Mouse (Mus musculus): ENCODE measurements at regions not wholly inside any gene's neighbourhood (a gene's known extent, or its start where the extent isn't known, plus 50 kb on each side); places are given as distances from the start of the nearest gene placed in this dataset.

- no peak for ATAC-seq (ENCODE audit: insufficient number of reproducible peaks, low FRiP score)
- H3K9me3 ChIP-seq (replicated peaks), result no peaks in the 10 kb centered on the region
- WGBS, result 61% methylated on average over 10 of the region's 11 CpGs
- H3K4me3 ChIP-seq, result no peak overlapping the region
- H3K4me2 ChIP-seq, result no peak overlapping the region
- no peak overlapping the region for H3K27ac ChIP-seq (ENCODE audit: poor library complexity, severe bottlenecking)
- H3K36me3 ChIP-seq, result no peaks in the 10 kb centered on the region
- peaks cover 5% of the 10 kb centered on the region; the same call in 1 of the 2 replicates for H3K27me3 ChIP-seq (replicated peaks)
- H3K4me1 ChIP-seq (replicated peaks), result peaks cover 35% of the 10 kb centered on the region
- H3K9ac ChIP-seq, result no peak overlapping the region
Measured at GRCm38 (mm10) chr9:43947490-43948150, 95.6 kb upstream of the Thy1 start.

DNA sequence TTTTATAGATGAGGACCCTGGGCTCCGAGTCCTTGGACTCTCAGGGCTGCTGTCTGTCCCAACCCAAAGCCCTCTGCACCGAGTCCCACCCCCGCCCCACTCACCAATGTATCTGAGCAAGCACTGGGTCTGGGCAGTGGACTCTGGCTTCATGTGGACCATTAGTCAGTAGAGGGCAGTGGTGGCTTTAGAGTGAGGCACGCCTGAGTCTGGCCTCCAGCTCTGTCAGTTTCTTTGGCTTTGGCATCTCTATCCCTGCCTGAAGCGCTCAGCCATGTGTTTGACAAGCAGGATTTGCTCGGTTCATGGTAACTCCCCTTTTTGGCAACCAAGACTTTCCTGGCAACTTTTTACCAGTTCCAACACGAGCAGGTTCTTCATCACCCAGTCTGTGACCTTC, 90.1 kb upstream of the Thy1 start:
- no peak for ATAC-seq (ENCODE audit: insufficient number of reproducible peaks, low FRiP score)
- 30% methylated on average over 7 of the region's 7 CpGs for WGBS
- Histone ChIP-seq H3K27me3 (replicated peaks) (peaks cover 11% of the 10 kb centered on the region), H3K9me3 (replicated peaks) (no peaks in the 10 kb centered on the region), H3K4me3 (no peak overlapping the region), H3K4me1 (replicated peaks) (no peaks in the 10 kb centered on the region), H3K4me2 (no peak overlapping the region), H3K36me3 (no peaks in the 10 kb centered on the region), H3K9ac (no peak overlapping the region), H3K27ac (ENCODE audit: poor library complexity, severe bottlenecking) (no peak overlapping the region)

- H3K4me3 ChIP-seq, result no peak overlapping the region
- no peak overlapping the region for H3K4me2 ChIP-seq
- WGBS, result 22% methylated on average over 9 of the region's 9 CpGs
- H3K9ac ChIP-seq, result no peak overlapping the region
- H3K4me1 ChIP-seq (replicated peaks), result no peaks in the 10 kb centered on the region
- H3K36me3 ChIP-seq, result no peaks in the 10 kb centered on the region
- no peaks in the 10 kb centered on the region for H3K9me3 ChIP-seq (replicated peaks)
- H3K27ac ChIP-seq (ENCODE audit: poor library complexity, severe bottlenecking), result no peak overlapping the region
- no peak for ATAC-seq (ENCODE audit: insufficient number of reproducible peaks, low FRiP score)
- H3K27me3 ChIP-seq (replicated peaks), result peaks cover 24% of the 10 kb centered on the region
Measured at GRCm38 (mm10) chr9:43959541-43959940, 83.6 kb upstream of the Thy1 start.

DNA sequence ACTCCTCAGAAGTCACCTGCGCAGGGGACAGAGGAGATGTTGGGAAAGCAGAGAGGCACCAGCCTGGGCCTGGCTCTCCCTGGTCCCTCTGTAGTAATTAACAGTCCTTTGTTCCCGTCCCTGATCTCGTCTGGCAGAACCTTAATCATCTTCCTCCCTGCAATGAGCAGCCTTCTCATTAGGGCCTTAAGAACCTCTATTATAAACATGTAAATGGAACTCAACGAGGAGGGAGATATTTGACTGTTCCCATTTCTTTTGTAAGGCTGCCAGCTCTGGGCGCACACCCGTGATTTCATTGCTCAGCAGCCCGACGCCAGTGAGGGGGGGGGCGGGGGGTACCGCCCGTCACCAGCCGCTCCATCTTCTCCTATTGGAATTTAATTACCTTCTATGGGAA, 81.8 kb upstream of the Thy1 start:
- no peak overlapping the region for H3K4me3 ChIP-seq
- no peaks in the 10 kb centered on the region for H3K9me3 ChIP-seq (replicated peaks)
- H3K36me3 ChIP-seq, result no peaks in the 10 kb centered on the region
- no peak for ATAC-seq (ENCODE audit: insufficient number of reproducible peaks, low FRiP score)
- H3K4me1 ChIP-seq (replicated peaks), result no peaks in the 10 kb centered on the region
- 67% methylated on average over 12 of the region's 12 CpGs for WGBS
- no peak overlapping the region for H3K9ac ChIP-seq
- H3K4me2 ChIP-seq, result no peak overlapping the region
- H3K27me3 ChIP-seq (replicated peaks), result peaks cover 24% of the 10 kb centered on the region
- H3K27ac ChIP-seq (ENCODE audit: poor library complexity, severe bottlenecking), result no peak overlapping the region

DNA sequence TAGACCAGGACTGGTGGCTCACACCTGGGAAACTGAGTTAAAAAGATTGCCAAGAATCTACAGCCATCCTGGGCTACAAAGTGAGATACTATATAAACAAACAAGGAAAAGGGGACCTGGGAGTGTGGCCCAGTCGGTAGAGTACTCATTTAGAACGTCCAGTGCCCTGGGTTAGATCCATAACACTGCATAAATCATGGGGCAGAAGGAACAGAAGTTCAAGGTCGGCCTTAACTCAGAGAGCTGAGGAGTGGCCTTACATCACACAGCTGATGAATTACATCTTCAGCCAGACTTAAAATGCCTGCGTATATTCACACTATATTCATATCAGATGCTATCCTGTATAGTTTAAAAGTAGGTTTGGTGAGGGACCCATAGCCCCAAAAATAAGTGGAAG, 78.0 kb upstream of the Thy1 start:
- H3K9me3 ChIP-seq (replicated peaks), result no peaks in the 10 kb centered on the region
- 67% methylated on average over 4 of the region's 4 CpGs for WGBS
- H3K9ac ChIP-seq, result no peak overlapping the region
- H3K27ac ChIP-seq (ENCODE audit: poor library complexity, severe bottlenecking), result no peak overlapping the region
- H3K4me3 ChIP-seq, result no peak overlapping the region
- H3K36me3 ChIP-seq, result no peaks in the 10 kb centered on the region
- no peak overlapping the region for H3K4me2 ChIP-seq
- peaks cover 20% of the 10 kb centered on the region for H3K27me3 ChIP-seq (replicated peaks)
- no peak for ATAC-seq (ENCODE audit: insufficient number of reproducible peaks, low FRiP score)
- no peaks in the 10 kb centered on the region for H3K4me1 ChIP-seq (replicated peaks)

DNA sequence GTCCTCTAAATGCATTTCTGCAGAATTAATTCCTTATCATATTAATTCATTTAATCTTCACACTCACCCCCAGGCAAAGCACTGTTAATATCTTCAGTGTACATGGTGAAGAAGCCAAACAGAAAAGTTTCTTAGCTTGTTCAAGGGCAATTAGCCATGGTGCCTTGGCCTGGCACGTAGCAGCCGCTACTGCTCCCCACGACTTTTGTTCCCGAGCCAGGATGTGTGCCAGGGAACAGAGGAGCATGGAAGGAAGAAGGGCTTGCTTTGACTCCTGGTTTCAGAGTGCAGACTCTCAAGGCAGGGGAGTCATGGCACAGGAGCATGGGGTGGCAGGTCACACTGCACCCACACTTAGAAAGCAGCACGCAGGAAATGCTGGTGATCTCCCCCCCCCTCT, 77.4 kb upstream of the Thy1 start:
- no peak overlapping the region for H3K4me3 ChIP-seq
- H3K27ac ChIP-seq (ENCODE audit: poor library complexity, severe bottlenecking), result no peak overlapping the region
- 86% methylated on average over 5 of the region's 5 CpGs for WGBS
- H3K4me1 ChIP-seq (replicated peaks), result no peaks in the 10 kb centered on the region
- H3K27me3 ChIP-seq (replicated peaks), result peaks cover 21% of the 10 kb centered on the region
- no peaks in the 10 kb centered on the region for H3K9me3 ChIP-seq (replicated peaks)
- H3K4me2 ChIP-seq, result no peak overlapping the region
- H3K9ac ChIP-seq, result no peak overlapping the region
- H3K36me3 ChIP-seq, result no peaks in the 10 kb centered on the region
- ATAC-seq (ENCODE audit: insufficient number of reproducible peaks, low FRiP score), result no peak

DNA sequence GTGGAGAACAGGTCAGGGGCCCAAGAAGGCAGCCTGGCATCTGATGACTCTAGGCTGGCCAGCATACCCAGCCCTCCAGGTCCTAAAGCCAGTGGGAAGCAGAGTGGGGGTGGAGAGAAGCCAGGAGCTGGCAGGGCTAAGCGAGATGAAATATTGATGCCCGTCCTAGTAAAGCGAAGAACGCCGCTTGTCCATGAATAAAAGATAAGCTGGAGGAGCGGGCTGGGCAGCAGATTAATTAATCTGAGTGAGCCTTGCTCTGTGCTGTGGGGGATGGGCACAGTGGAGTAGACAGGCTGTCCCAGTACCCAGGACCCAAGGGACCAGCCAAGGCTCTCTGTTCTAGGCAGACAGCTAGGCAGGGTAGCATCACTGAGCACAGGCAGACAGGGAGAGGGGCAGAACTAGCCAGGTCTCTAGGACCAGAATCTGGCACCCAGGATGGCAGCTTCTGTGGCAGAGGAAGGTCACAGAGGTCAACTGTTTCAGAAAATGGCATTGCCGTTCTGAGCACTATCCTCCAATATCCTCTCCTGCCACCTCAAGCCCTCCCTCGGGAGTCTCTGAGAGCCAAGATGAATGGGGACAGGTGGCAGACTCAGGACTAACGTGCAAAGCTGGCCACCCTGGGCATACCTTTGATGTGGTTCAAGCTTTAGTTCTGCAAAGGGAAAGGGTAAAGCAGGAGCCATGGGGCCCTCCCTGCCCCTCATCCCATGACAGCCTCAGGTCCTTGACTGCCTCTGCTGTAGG, 73.0 kb upstream of the Thy1 start:
- no peak overlapping the region for H3K4me3 ChIP-seq
- 69% methylated on average over 9 of the region's 9 CpGs for WGBS
- H3K4me1 ChIP-seq (replicated peaks), result no peaks in the 10 kb centered on the region
- H3K4me2 ChIP-seq, result no peak overlapping the region
- 0 out of 2 replicates have a peak, but pooled peaks cover 4% of the 10 kb centered on the region for H3K9me3 ChIP-seq (replicated peaks)
- no peaks in the 10 kb centered on the region for H3K36me3 ChIP-seq
- ATAC-seq (ENCODE audit: insufficient number of reproducible peaks, low FRiP score), result no peak
- H3K27ac ChIP-seq (ENCODE audit: poor library complexity, severe bottlenecking), result no peak overlapping the region
- H3K27me3 ChIP-seq (replicated peaks), result peaks cover 17% of the 10 kb centered on the region; the same call in 1 of the 2 replicates
- H3K9ac ChIP-seq, result no peak overlapping the region

DNA sequence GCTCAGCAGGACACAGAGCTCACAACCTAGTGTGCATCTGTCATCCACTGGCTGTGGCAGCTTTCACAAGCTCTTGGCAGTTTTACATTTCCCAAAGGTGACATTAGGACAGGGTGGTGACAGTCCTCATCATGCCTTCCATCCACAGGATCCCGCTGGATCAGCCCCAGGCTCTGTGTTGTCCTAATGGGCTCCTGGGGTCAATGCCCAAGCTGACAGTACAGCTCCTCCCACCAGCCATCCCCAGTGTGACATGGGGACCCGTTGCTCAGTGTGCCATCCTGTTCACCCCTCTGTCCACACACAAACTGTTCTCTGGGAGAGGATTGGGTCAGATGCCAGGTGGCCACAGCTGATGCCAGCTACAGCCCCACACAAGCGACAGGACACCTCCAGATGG, 72.3 kb upstream of the Thy1 start:
- Histone ChIP-seq H3K9me3 (replicated peaks) (0 out of 2 replicates have a peak, but pooled peaks cover 4% of the 10 kb centered on the region), H3K27ac (ENCODE audit: poor library complexity, severe bottlenecking) (no peak overlapping the region), H3K4me3 (no peak overlapping the region), H3K27me3 (replicated peaks) (peaks cover 17% of the 10 kb centered on the region; the same call in 1 of the 2 replicates), H3K36me3 (no peaks in the 10 kb centered on the region), H3K4me1 (replicated peaks) (no peaks in the 10 kb centered on the region), H3K4me2 (no peak overlapping the region), H3K9ac (no peak overlapping the region)
- 55% methylated on average over 3 of the region's 3 CpGs for WGBS
- ATAC-seq (ENCODE audit: insufficient number of reproducible peaks, low FRiP score), result no peak

DNA sequence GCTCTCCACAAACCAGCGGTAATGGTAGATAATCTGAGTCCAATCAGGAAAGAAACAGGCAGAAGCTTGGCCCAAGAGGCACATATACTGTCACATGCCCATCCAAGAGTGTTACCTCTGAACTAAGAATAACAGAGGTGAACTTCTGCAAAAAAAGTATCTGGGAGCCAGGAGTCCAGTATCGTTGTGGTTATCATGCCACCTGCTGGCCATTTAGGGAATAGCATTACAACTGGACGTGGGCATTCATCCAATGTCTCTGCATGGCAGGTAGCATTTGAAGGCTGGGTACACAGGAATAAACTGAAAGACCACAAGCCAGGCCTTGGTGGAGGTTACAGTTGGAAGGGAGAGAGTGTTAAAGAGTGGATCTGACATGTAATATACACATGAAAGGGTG, 70.9 kb upstream of the Thy1 start:
- H3K36me3 ChIP-seq, result no peaks in the 10 kb centered on the region
- no peak overlapping the region for H3K4me2 ChIP-seq
- H3K27me3 ChIP-seq (replicated peaks), result peaks cover 23% of the 10 kb centered on the region; the same call in 1 of the 2 replicates
- H3K9ac ChIP-seq, result no peak overlapping the region
- H3K4me1 ChIP-seq (replicated peaks), result no peaks in the 10 kb centered on the region
- no peak overlapping the region for H3K4me3 ChIP-seq
- H3K27ac ChIP-seq (ENCODE audit: poor library complexity, severe bottlenecking), result no peak overlapping the region
- 11% methylated on average over 3 of the region's 3 CpGs for WGBS
- ATAC-seq (ENCODE audit: insufficient number of reproducible peaks, low FRiP score), result no peak
- 0 out of 2 replicates have a peak, but pooled peaks cover 4% of the 10 kb centered on the region for H3K9me3 ChIP-seq (replicated peaks)

- H3K4me2 ChIP-seq, result no peak overlapping the region
- H3K27ac ChIP-seq (ENCODE audit: poor library complexity, severe bottlenecking), result no peak overlapping the region
- H3K36me3 ChIP-seq, result no peaks in the 10 kb centered on the region
- no peaks in the 10 kb centered on the region for H3K4me1 ChIP-seq (replicated peaks)
- H3K4me3 ChIP-seq, result no peak overlapping the region
- 40% methylated on average over 2 of the region's 2 CpGs for WGBS
- H3K9me3 ChIP-seq (replicated peaks), result 0 out of 2 replicates have a peak, but pooled peaks cover 4% of the 10 kb centered on the region
- no peak overlapping the region for H3K9ac ChIP-seq
- no peak for ATAC-seq (ENCODE audit: insufficient number of reproducible peaks, low FRiP score)
- H3K27me3 ChIP-seq (replicated peaks), result peaks cover 13% of the 10 kb centered on the region; the same call in 1 of the 2 replicates
Measured at GRCm38 (mm10) chr9:43975405-43975804, 67.8 kb upstream of the Thy1 start.

DNA sequence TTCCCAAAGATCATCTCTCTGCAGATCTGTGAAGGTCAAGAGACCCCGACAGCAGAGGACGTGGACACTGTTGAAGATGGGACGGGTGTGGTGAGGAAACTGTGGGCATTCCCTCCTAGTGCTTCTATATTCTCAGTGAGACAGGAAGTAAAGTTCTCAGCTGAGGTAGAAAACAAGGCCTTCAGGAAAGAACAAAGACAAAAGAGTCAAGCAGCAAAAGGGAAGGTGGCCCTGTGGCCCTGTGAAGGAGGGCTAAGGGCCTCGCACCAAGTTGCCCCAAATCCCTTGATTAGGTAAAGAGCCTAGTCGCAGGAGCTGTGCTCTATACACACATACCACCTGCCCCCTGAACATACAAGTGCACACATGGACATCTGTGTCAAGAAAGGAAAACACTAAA, 66.8 kb upstream of the Thy1 start:
- WGBS, result 82% methylated on average over 5 of the region's 5 CpGs
- H3K4me1 ChIP-seq (replicated peaks), result no peaks in the 10 kb centered on the region
- ATAC-seq (ENCODE audit: insufficient number of reproducible peaks, low FRiP score), result no peak

More for the DNA sequence above, 66.8 kb upstream of the Thy1 start:
- Histone ChIP-seq H3K9me3 (replicated peaks) (0 out of 2 replicates have a peak, but pooled peaks cover 4% of the 10 kb centered on the region), H3K9ac (no peak overlapping the region), H3K27me3 (replicated peaks) (peaks cover 7% of the 10 kb centered on the region; the same call in 1 of the 2 replicates), H3K27ac (ENCODE audit: poor library complexity, severe bottlenecking) (no peak overlapping the region), H3K4me2 (no peak overlapping the region), H3K36me3 (no peaks in the 10 kb centered on the region), H3K4me3 (no peak overlapping the region)

All from heart, embryonic 12.5 days (tissue).